Mouse (Mus musculus): ENCODE results near the gene Vinac1. TPM values are rescaled to one million over a fixed set of nuclear protein-coding genes. Genes with fewer than 3 reads are reported as not detected.

Vinac1 gene
- polyA plus RNA-seq, 1 experiment from 2014 or later: 0.23 TPM

DNA sequence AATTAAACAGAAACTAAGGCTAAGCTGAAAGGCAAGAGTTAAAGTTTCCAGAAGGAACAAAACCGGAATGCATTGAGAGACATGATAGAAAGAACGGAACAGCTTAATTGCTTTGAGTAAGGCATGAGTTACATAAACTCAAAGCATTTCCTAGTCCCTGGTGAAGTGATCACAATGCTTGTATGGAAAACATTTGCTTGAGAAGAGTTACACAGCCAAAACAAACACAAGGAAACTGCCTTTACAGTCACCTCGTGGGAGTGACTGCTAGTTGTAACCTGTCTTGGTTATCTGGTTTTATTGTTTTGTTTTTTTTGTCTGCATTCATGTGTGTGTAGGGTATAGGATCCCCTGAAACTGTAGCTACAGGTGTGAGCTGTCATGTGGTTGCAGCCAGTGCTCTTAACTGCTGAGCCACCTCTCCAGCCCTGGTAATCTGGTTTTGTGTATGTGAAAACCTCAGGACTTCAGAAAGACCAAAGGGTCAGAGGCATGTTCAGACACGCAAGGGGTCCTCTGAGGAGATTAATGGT lies 4.5 kb upstream of the Vinac1 start:
- H3K27me3 ChIP-seq (ENCODE audit: control insufficient read depth, insufficient read depth, low read depth, low read length): no peaks in the 10 kb centered on the region
- no peak overlapping the region for H3K9ac ChIP-seq (ENCODE audit: low read length)
- no peaks in the 10 kb centered on the region for H3K4me1 ChIP-seq (replicated peaks; ENCODE audit: control insufficient read depth, insufficient read depth, low read length)
- no peaks in the 10 kb centered on the region for H3K36me3 ChIP-seq (ENCODE audit: control insufficient read depth, insufficient read depth, low read length)
- H3K4me2 ChIP-seq (ENCODE audit: low read depth, low read length): no peak overlapping the region
- H3K27ac ChIP-seq (ENCODE audit: low read length): no peak overlapping the region
- WGBS: 38% methylated on average over 4 of the region's 4 CpGs
- H3K4me3 ChIP-seq (ENCODE audit: low read length): no peak overlapping the region
- no peak for ATAC-seq (ENCODE audit: low read depth)
- 0 out of 2 replicates have a peak, but pooled peaks cover 2% of the 10 kb centered on the region for H3K9me3 ChIP-seq (ENCODE audit: control insufficient read depth, low read length)

DNA sequence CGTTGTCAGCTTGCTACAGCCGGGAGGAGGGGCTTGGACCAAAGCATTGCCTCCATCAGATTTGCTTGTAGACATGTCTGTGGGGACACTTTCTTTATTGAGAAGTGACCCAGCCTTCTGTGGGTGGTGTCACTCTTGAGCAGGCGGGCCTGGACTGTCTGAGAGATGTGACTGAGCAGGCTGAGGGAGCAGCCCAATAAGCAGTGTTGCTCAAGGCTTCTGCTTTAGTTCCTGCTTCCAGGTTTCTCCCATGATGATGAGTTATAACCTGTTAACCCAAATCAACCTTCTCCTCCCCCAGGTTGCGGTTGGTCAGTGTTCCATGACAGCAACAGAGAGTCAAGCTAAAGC lies 1.2 kb downstream of the Vinac1 start:
- Histone ChIP-seq H3K4me1 (replicated peaks; ENCODE audit: control insufficient read depth, insufficient read depth, low read length) (peaks cover 6% of the 10 kb centered on the region; the same call in 1 of the 2 replicates), H3K9ac (ENCODE audit: low read length) (no peak overlapping the region), H3K27ac (ENCODE audit: low read length) (no peak overlapping the region), H3K9me3 (ENCODE audit: control insufficient read depth, low read length) (no peaks in the 10 kb centered on the region), H3K36me3 (ENCODE audit: control insufficient read depth, insufficient read depth, low read length) (no peaks in the 10 kb centered on the region), H3K4me3 (ENCODE audit: low read length) (no peak overlapping the region), H3K27me3 (ENCODE audit: control insufficient read depth, insufficient read depth, low read depth, low read length) (no peaks in the 10 kb centered on the region), H3K4me2 (ENCODE audit: low read depth, low read length) (no peak overlapping the region)
- WGBS: 75% methylated on average over 4 of the region's 4 CpGs
- ATAC-seq (ENCODE audit: low read depth): peak; percentile 38; the same call in 1 of the 2 replicates

DNA sequence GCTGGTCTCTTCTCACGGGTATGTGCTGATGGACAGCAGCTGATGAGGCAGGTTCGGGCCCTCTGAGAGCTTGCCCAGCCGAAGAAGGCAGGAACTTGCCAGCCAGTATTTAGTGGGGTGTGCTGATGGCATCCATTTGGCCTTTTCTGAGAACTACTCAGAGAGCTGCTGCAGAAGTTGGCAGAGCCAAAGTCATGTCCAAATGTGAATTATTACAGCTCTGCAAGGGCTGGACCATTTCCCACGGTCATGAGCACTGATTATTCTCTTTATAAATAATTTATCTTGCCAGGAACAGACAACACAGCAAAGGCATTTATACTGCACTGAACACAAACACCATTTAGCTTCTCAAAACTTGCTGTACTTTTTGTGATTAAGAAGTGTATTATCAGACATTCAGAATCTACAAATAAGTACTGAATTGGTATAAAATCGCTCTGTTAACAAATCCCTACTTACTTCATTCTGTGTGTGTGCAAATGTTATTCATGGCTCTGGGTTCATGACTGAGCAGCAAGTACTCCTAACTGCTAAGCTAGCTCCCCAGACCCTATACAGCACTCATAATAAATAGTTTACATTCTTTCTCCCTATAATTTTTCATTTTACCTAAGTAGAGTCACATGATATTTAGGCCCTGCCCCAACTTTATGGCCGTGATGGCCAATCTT lies 1.7 kb downstream of the Vinac1 start:
- Histone ChIP-seq H3K4me2 (ENCODE audit: low read depth, low read length) (no peak overlapping the region), H3K9ac (ENCODE audit: low read length) (no peak overlapping the region), H3K4me1 (replicated peaks; ENCODE audit: control insufficient read depth, insufficient read depth, low read length) (peaks cover 6% of the 10 kb centered on the region; the same call in 1 of the 2 replicates), H3K4me3 (ENCODE audit: low read length) (no peak overlapping the region), H3K27ac (ENCODE audit: low read length) (no peak overlapping the region), H3K9me3 (ENCODE audit: control insufficient read depth, low read length) (no peaks in the 10 kb centered on the region), H3K27me3 (ENCODE audit: control insufficient read depth, insufficient read depth, low read depth, low read length) (no peaks in the 10 kb centered on the region), H3K36me3 (ENCODE audit: control insufficient read depth, insufficient read depth, low read length) (no peaks in the 10 kb centered on the region)
- ATAC-seq (ENCODE audit: low read depth): peak; percentile 61
- 57% methylated on average over 6 of the region's 6 CpGs for WGBS

DNA sequence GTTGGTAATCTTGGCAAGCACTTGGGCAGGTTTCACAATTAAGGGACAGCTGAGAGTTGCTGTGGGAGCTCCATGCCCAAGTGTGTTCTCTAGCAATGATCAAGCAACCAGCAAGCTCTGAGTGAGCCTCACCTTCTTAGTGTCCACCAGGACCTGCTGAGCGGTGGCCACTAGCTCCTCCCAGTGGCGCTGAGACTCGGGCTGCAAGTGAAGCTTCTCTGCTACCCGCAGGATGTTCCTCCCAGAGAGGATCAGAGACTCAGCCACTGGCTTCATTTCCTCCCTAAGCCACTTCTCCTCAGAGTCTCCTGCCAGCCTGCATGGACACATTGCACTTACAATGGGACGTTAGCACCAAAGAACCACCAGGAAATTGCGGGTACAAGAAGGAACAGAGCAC lies 7.4 kb downstream of the Vinac1 start:
- Histone ChIP-seq H3K9ac (ENCODE audit: low read length) (no peak overlapping the region), H3K27me3 (ENCODE audit: control insufficient read depth, insufficient read depth, low read depth, low read length) (peaks cover 20% of the 10 kb centered on the region), H3K4me3 (ENCODE audit: low read length) (no peak overlapping the region), H3K36me3 (ENCODE audit: control insufficient read depth, insufficient read depth, low read length) (no peaks in the 10 kb centered on the region), H3K9me3 (ENCODE audit: control insufficient read depth, low read length) (no peaks in the 10 kb centered on the region), H3K4me1 (replicated peaks; ENCODE audit: control insufficient read depth, insufficient read depth, low read length) (peaks cover 11% of the 10 kb centered on the region), H3K4me2 (ENCODE audit: low read depth, low read length) (no peak overlapping the region), H3K27ac (ENCODE audit: low read length) (no peak overlapping the region)
- WGBS: 24% methylated on average over 6 of the region's 6 CpGs
- ATAC-seq (ENCODE audit: low read depth): no peak

DNA sequence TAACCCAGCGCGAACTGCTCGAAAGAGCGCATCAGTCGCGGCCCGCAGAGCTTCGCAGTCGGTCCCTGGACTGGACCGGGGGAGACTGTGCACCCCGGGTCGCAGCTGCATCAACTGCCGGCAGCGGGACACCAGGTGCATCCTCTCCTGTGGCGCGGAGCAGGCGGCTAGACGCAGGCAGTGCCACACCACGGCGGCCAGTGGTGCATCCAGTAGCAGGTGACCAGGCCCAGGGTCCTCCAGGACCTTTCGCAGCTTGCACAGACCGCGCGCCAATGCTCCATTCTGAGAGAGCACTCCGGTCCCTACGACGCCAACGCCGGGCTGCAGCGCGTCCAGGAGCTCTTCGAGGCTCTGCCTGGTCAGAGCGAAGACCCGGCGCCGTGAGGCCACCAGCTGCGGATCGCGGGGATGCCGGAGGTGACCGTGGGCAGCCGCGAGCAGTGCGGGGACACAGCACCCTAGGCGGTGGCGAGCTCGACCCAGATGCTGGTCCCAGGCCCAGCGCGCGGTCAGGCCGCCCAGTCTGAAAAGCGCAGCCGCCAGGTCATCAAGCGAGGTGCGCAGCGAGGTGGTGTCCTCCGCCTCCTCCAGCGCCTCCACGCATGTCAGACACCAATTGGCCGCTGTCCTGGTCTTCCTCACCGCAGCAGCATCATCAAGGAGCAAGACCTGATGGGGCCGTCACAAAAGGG lies 8.9 kb downstream of the Vinac1 start:
- peak overlapping the region; percentile 34 for H3K9ac ChIP-seq (ENCODE audit: low read length)
- no peaks in the 10 kb centered on the region for H3K9me3 ChIP-seq (ENCODE audit: control insufficient read depth, low read length)
- 1% methylated on average over 55 of the region's 62 CpGs for WGBS
- H3K4me3 ChIP-seq (ENCODE audit: low read length): peak overlapping the region; percentile 49
- peak overlapping the region; percentile 90 for H3K4me2 ChIP-seq (ENCODE audit: low read depth, low read length)
- peak; percentile 59; the same call in 1 of the 2 replicates for ATAC-seq (ENCODE audit: low read depth)
- no peak overlapping the region for H3K27ac ChIP-seq (ENCODE audit: low read length)
- peaks cover 11% of the 10 kb centered on the region for H3K4me1 ChIP-seq (replicated peaks; ENCODE audit: control insufficient read depth, insufficient read depth, low read length)
- no peaks in the 10 kb centered on the region for H3K36me3 ChIP-seq (ENCODE audit: control insufficient read depth, insufficient read depth, low read length)
- peaks cover 20% of the 10 kb centered on the region for H3K27me3 ChIP-seq (ENCODE audit: control insufficient read depth, insufficient read depth, low read depth, low read length)

DNA sequence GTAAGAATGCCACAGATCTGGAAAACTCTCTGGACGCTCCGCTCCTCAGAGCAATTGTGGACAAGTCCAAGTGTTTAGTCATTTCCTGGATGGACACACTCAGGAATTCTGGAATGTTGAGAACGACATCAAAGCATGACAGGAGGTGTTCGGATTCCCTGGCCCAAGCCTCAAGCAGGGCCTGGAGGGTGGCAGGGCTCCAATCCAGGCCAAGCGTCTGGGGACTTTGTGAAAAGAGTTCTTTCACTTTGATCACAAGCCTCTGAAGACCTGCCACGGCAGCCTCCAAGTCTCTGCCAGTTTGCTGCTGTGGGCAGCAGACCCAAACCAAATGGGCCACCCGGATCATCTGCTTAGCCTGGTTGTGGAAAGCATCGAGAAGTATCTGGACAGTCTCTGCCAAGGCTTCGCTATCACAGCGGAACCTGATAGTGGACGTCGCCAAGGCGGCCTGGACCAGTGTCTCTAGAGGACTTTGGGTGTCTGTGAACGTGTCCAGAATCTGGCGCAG lies 9.5 kb downstream of the Vinac1 start:
- peak overlapping the region; percentile 34 for H3K9ac ChIP-seq (ENCODE audit: low read length)
- H3K27me3 ChIP-seq (ENCODE audit: control insufficient read depth, insufficient read depth, low read depth, low read length): peaks cover 20% of the 10 kb centered on the region
- peak; percentile 23; the same call in 1 of the 2 replicates for ATAC-seq (ENCODE audit: low read depth)
- no peak overlapping the region for H3K27ac ChIP-seq (ENCODE audit: low read length)
- H3K4me1 ChIP-seq (replicated peaks; ENCODE audit: control insufficient read depth, insufficient read depth, low read length): peaks cover 11% of the 10 kb centered on the region
- H3K4me3 ChIP-seq (ENCODE audit: low read length): peak overlapping the region; percentile 49
- WGBS: 16% methylated on average over 15 of the region's 15 CpGs
- H3K36me3 ChIP-seq (ENCODE audit: control insufficient read depth, insufficient read depth, low read length): no peaks in the 10 kb centered on the region
- no peaks in the 10 kb centered on the region for H3K9me3 ChIP-seq (ENCODE audit: control insufficient read depth, low read length)
- H3K4me2 ChIP-seq (ENCODE audit: low read depth, low read length): peak overlapping the region; percentile 90

DNA sequence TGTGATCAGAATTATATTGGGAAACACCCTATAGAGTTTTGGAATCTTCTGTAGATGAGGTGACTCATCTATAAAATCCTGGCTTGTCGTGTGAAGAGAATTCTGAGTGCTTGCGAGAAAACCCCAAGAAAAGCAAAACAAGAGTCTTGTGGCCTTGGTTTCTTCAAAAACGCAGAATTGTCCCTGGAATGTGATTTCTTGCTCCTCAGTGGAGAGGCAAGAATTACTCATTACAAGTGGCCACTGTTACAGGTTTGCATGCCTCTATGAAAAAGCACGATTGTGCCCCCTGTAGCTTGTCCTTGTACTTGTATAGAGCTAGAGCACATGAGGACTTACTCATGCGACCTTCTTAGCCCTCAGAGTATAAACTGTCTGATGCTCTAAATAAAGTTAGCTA lies 12.6 kb downstream of the Vinac1 start:
- H3K4me3 ChIP-seq (ENCODE audit: low read length): no peak overlapping the region
- H3K9me3 ChIP-seq (ENCODE audit: control insufficient read depth, low read length): no peaks in the 10 kb centered on the region
- H3K27me3 ChIP-seq (ENCODE audit: control insufficient read depth, insufficient read depth, low read depth, low read length): peaks cover 18% of the 10 kb centered on the region
- H3K27ac ChIP-seq (ENCODE audit: low read length): no peak overlapping the region
- ATAC-seq (ENCODE audit: low read depth): no peak
- H3K36me3 ChIP-seq (ENCODE audit: control insufficient read depth, insufficient read depth, low read length): no peaks in the 10 kb centered on the region
- H3K4me1 ChIP-seq (replicated peaks; ENCODE audit: control insufficient read depth, insufficient read depth, low read length): peaks cover 11% of the 10 kb centered on the region
- no peak overlapping the region for H3K9ac ChIP-seq (ENCODE audit: low read length)
- H3K4me2 ChIP-seq (ENCODE audit: low read depth, low read length): no peak overlapping the region
- WGBS: 67% methylated on average over 5 of the region's 5 CpGs

DNA sequence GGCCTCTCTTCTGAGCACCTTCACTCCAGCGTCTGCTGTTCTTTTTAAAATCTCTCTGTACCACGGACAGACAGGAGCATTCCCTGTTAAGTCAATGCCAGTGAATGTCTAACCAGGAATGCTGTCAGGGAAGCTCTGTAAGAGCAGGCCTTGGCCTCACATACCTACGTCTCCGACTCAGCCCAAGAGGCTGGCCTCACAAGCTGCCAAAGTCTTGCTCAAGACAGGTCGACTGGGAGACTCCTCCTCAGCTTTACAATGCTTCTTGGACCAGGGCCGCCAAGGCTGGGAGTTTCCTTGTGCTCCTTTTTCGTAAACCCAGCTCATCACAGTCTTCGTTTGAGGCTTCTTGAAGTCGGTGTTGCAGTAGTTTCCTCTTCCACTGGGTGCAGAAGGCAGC lies 23.2 kb downstream of the Vinac1 start:
- Histone ChIP-seq H3K4me3 (ENCODE audit: low read length) (no peak overlapping the region), H3K27ac (ENCODE audit: low read length) (0 out of 2 replicates have a peak overlapping the region, but pooled peaks have one; percentile 16), H3K36me3 (ENCODE audit: control insufficient read depth, insufficient read depth, low read length) (no peaks in the 10 kb centered on the region), H3K4me2 (ENCODE audit: low read depth, low read length) (no peak overlapping the region), H3K27me3 (ENCODE audit: control insufficient read depth, insufficient read depth, low read depth, low read length) (no peaks in the 10 kb centered on the region), H3K4me1 (replicated peaks; ENCODE audit: control insufficient read depth, insufficient read depth, low read length) (no peaks in the 10 kb centered on the region), H3K9me3 (ENCODE audit: control insufficient read depth, low read length) (no peaks in the 10 kb centered on the region), H3K9ac (ENCODE audit: low read length) (no peak overlapping the region)
- 68% methylated on average over 9 of the region's 9 CpGs for WGBS
- no peak for ATAC-seq (ENCODE audit: low read depth)

DNA sequence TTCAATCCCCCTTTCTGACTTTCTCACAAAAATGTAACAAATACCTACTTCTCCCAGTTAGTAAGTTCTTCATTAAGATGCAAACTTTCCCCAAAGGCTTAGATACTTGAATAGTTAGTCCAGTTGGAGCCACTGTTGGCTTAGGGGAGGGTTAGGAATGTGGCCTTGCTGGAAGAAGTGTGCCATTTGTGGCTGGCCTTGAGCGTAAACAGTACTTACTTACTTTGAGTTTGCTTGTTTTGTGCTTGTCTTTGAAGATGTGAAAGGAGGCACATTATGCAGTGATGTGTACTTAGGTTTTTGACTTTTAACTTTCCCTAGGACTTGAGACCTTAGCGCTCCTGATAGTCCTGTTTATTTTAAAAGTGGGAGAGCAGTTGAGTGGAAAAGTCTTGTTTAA lies 27.9 kb downstream of the Vinac1 start:
- 0 out of 2 replicates have a peak, but pooled peaks cover 2% of the 10 kb centered on the region for H3K4me1 ChIP-seq (replicated peaks; ENCODE audit: control insufficient read depth, insufficient read depth, low read length)
- no peak overlapping the region for H3K4me2 ChIP-seq (ENCODE audit: low read depth, low read length)
- ATAC-seq (ENCODE audit: low read depth): peak; percentile 85
- no peak overlapping the region for H3K4me3 ChIP-seq (ENCODE audit: low read length)
- 44% methylated on average over 2 of the region's 2 CpGs for whole genome bisulfite sequencing
- H3K9me3 ChIP-seq (ENCODE audit: control insufficient read depth, low read length): no peaks in the 10 kb centered on the region
- no peaks in the 10 kb centered on the region for H3K36me3 ChIP-seq (ENCODE audit: control insufficient read depth, insufficient read depth, low read length)
- no peaks in the 10 kb centered on the region for H3K27me3 ChIP-seq (ENCODE audit: control insufficient read depth, insufficient read depth, low read depth, low read length)
- no peak overlapping the region for H3K9ac ChIP-seq (ENCODE audit: low read length)
- H3K27ac ChIP-seq (ENCODE audit: low read length): peak overlapping the region; percentile 22; the same call in 1 of the 2 replicates
